Mouse (Mus musculus): ENCODE data around the gene Prr27. TPM values are rescaled to one million over a fixed set of nuclear protein-coding genes. Genes with fewer than 3 reads are reported as not detected.

Gene Prr27
- total and polyA plus RNA-seq, 3 experiments: not detected

DNA sequence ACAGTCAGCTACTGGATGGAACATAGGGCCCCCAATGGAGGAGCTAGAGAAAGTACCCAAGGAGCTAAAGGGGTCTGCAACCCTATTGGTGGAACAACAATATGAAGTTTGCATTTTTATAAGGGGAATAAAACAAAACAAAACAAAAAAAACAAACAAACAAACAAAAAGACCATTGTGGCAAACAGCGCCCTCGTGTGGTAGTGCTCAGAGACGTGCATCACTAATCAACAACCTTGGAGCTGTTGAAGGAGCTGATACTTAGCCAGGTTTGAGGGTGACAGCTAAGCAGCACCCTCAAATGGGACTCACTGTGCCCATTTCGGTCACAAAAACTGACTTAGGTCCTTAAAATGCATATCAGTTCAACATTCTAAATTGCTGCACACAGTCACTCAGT lies 45.9 kb downstream of the Prr27 start:
- Histone ChIP-seq H3K4me3 (ENCODE audit: control insufficient read depth in 1 of 2, insufficient read depth in 1 of 2, low read depth in 2 of 2, low read length in 2 of 2) (no peak overlapping the region), H3K9me3 (replicated peaks; ENCODE audit: insufficient read depth, low read length) (no peaks in the 10 kb centered on the region), H3K36me3 (ENCODE audit: control insufficient read depth in 1 of 2, insufficient read depth in 2 of 2, low read length in 2 of 2) (no peaks in the 10 kb centered on the region), H3K27me3 (ENCODE audit: control insufficient read depth in 1 of 2, insufficient read depth in 2 of 2, low read length in 2 of 2) (no peaks in the 10 kb centered on the region), H3K27ac (ENCODE audit: control insufficient read depth, low read depth, low read length) (no peak overlapping the region), H3K4me1 (ENCODE audit: control insufficient read depth in 1 of 2, insufficient read depth in 2 of 2, low read length in 2 of 2) (no peaks in the 10 kb centered on the region), H3K9ac (ENCODE audit: control insufficient read depth, low read depth, low read length, poor library complexity, severe bottlenecking) (no peak overlapping the region), H3K79me2 (ENCODE audit: control insufficient read depth, insufficient read depth, low read length, poor library complexity) (no peaks in the 10 kb centered on the region)
- TF ChIP-seq ETS1 (IDR thresholded peaks at IDR 0.05; ENCODE audit: low read depth, low read length): no peak
- no peak for TF ChIP-seq KAT2A (conservative IDR thresholded peaks at IDR 0.05; ENCODE audit: low read depth, low read length)
- no peak for TF ChIP-seq GABPA (IDR thresholded peaks at IDR 0.05; ENCODE audit: low read depth, low read length)
- no peak for TF ChIP-seq MAZ (IDR thresholded peaks at IDR 0.05; ENCODE audit: low read depth, low read length)
- TF ChIP-seq ELF1 (IDR thresholded peaks at IDR 0.05; ENCODE audit: low read depth, low read length): no peak
- TF ChIP-seq CTCF (IDR thresholded peaks at IDR 0.05 in 2 of 3, conservative IDR thresholded peaks at IDR 0.05 in 1 of 3; ENCODE audit: control insufficient read depth in 1 of 3, insufficient read depth in 1 of 3, low read depth in 2 of 3, low read length in 3 of 3, poor library complexity in 1 of 3, severe bottlenecking in 1 of 3): peak; percentile 38 to 56 (median 39); a peak in 5 of 6 replicates
- TF ChIP-seq SMC3 (IDR thresholded peaks at IDR 0.05; ENCODE audit: low read depth, low read length): peak; percentile 25
- no peak for TF ChIP-seq MEF2A (IDR thresholded peaks at IDR 0.05; ENCODE audit: extremely low read depth, insufficient replicate concordance, low read depth, low read length, poor library complexity, severe bottlenecking)
- TF ChIP-seq NELFE (IDR thresholded peaks at IDR 0.05; ENCODE audit: low read depth, low read length): no peak
- no peak for TF ChIP-seq USF1 (IDR thresholded peaks at IDR 0.05; ENCODE audit: low read depth, low read length)
- TF ChIP-seq MAX (IDR thresholded peaks at IDR 0.05; ENCODE audit: low read length): no peak
- TF ChIP-seq TAL1 (IDR thresholded peaks at IDR 0.05; ENCODE audit: low read length): no peak
- TF ChIP-seq UBTF (IDR thresholded peaks at IDR 0.05; ENCODE audit: borderline replicate concordance, insufficient read depth, low read depth, low read length): no peak
- DNase-seq (ENCODE audit: low read depth, low spot score): peak; percentile 4

GRCm38 (mm10) chr5:87884729-87885128 lies 59.2 kb downstream of the Prr27 start, which contains the start of gene Odam:
Gene Odam (plus strand): TSS chr5:87885029.
- TF ChIP-seq HCFC1 (IDR thresholded peaks at IDR 0.05; ENCODE audit: low read depth, low read length): no peak
- no peak for TF ChIP-seq TBP (IDR thresholded peaks at IDR 0.05; ENCODE audit: low read depth, low read length)
- TF ChIP-seq ZMIZ1 (IDR thresholded peaks at IDR 0.05; ENCODE audit: low read depth, low read length): no peak
- TF ChIP-seq GATA1 (IDR thresholded peaks at IDR 0.05; ENCODE audit: low read depth, low read length): no peak
- TF ChIP-seq GABPA (IDR thresholded peaks at IDR 0.05; ENCODE audit: low read depth, low read length): no peak
- no peak for TF ChIP-seq KAT2A (conservative IDR thresholded peaks at IDR 0.05; ENCODE audit: low read depth, low read length)
- Histone ChIP-seq H3K36me3 (ENCODE audit: control insufficient read depth in 1 of 2, insufficient read depth in 2 of 2, low read length in 2 of 2) (no peaks in the 10 kb centered on the region), H3K9me3 (replicated peaks; ENCODE audit: insufficient read depth, low read length) (no peaks in the 10 kb centered on the region), H3K4me3 (ENCODE audit: control insufficient read depth in 1 of 2, insufficient read depth in 1 of 2, low read depth in 2 of 2, low read length in 2 of 2) (no peak within 1 kb of the TSS), H3K27me3 (ENCODE audit: control insufficient read depth in 1 of 2, insufficient read depth in 2 of 2, low read length in 2 of 2) (no peaks in the 10 kb centered on the region), H3K4me1 (ENCODE audit: control insufficient read depth in 1 of 2, insufficient read depth in 2 of 2, low read length in 2 of 2) (no peaks in the 10 kb centered on the region), H3K27ac (ENCODE audit: control insufficient read depth, low read depth, low read length) (no peak within 1 kb of the TSS), H3K79me2 (ENCODE audit: control insufficient read depth, insufficient read depth, low read length, poor library complexity) (no peaks in the 10 kb centered on the region), H3K9ac (ENCODE audit: control insufficient read depth, low read depth, low read length, poor library complexity, severe bottlenecking) (no peak within 1 kb of the TSS)
- no peak for DNase-seq (ENCODE audit: low read depth, low spot score)

Other genes with a start within 250 kb of the Prr27 start
- gene Sult1e1, start 234.1 kb upstream of the Prr27 start, total RNA-seq (2012; rRNA removed): not detected in 2 replicates
- not detected for gene Sult1e1, start 234.1 kb upstream of the Prr27 start, polyA plus RNA-seq (2012; ENCODE audit: insufficient read depth in 1 of 2, insufficient read length in 2 of 2, low read depth in 1 of 2, low replicate concordance in 2 of 2, missing spikeins in 1 of 2)
- gene Csn1s1, start 159.5 kb upstream of the Prr27 start, total RNA-seq (2012; rRNA removed): not detected in 2 replicates
- gene Csn1s1, start 159.5 kb upstream of the Prr27 start, polyA plus RNA-seq (2012; ENCODE audit: insufficient read depth in 1 of 2, insufficient read length in 2 of 2, low read depth in 1 of 2, low replicate concordance in 2 of 2, missing spikeins in 1 of 2): not detected
- not detected in 2 replicates for gene Csn2, start 126.1 kb upstream of the Prr27 start, total RNA-seq (2012; rRNA removed)
- gene Csn2, start 126.1 kb upstream of the Prr27 start, polyA plus RNA-seq (2012; ENCODE audit: insufficient read depth in 1 of 2, insufficient read length in 2 of 2, low read depth in 1 of 2, low replicate concordance in 2 of 2, missing spikeins in 1 of 2): not detected
- gene Csn1s2a, start 51.1 kb upstream of the Prr27 start, total RNA-seq (2012; rRNA removed): not detected in 2 replicates
- gene Csn1s2a, start 51.1 kb upstream of the Prr27 start, polyA plus RNA-seq (2012; ENCODE audit: insufficient read depth in 1 of 2, insufficient read length in 2 of 2, low read depth in 1 of 2, low replicate concordance in 2 of 2, missing spikeins in 1 of 2): not detected
- not detected in 2 replicates for gene Csn1s2b, start 17.6 kb upstream of the Prr27 start, total RNA-seq (2012; rRNA removed)
- not detected for gene Csn1s2b, start 17.6 kb upstream of the Prr27 start, polyA plus RNA-seq (2012; ENCODE audit: insufficient read depth in 1 of 2, insufficient read length in 2 of 2, low read depth in 1 of 2, low replicate concordance in 2 of 2, missing spikeins in 1 of 2)
- not detected in 2 replicates for gene Odam, start 59.3 kb downstream of the Prr27 start, total RNA-seq (2012; rRNA removed)
- gene Odam, start 59.3 kb downstream of the Prr27 start, polyA plus RNA-seq (2012; ENCODE audit: insufficient read depth in 1 of 2, insufficient read length in 2 of 2, low read depth in 1 of 2, low replicate concordance in 2 of 2, missing spikeins in 1 of 2): not detected
- not detected in 2 replicates for gene Csn3, start 99.9 kb downstream of the Prr27 start, total RNA-seq (2012; rRNA removed)
- not detected for gene Csn3, start 99.9 kb downstream of the Prr27 start, polyA plus RNA-seq (2012; ENCODE audit: insufficient read depth in 1 of 2, insufficient read length in 2 of 2, low read depth in 1 of 2, low replicate concordance in 2 of 2, missing spikeins in 1 of 2)
- not detected in 2 replicates for gene 2310003L06Rik, start 143.8 kb downstream of the Prr27 start, total RNA-seq (2012; rRNA removed)
- gene 2310003L06Rik, start 143.8 kb downstream of the Prr27 start, polyA plus RNA-seq (2012; ENCODE audit: insufficient read depth in 1 of 2, insufficient read length in 2 of 2, low read depth in 1 of 2, low replicate concordance in 2 of 2, missing spikeins in 1 of 2): not detected
- gene Gm28434, start 143.8 kb downstream of the Prr27 start, total RNA-seq (2012; rRNA removed): not detected in 2 replicates
- not detected for gene Gm28434, start 143.8 kb downstream of the Prr27 start, polyA plus RNA-seq (2012; ENCODE audit: insufficient read depth in 1 of 2, insufficient read length in 2 of 2, low read depth in 1 of 2, low replicate concordance in 2 of 2, missing spikeins in 1 of 2)
- gene Cabs1, start 153.8 kb downstream of the Prr27 start, total RNA-seq (2012; rRNA removed): not detected in 2 replicates
- gene Cabs1, start 153.8 kb downstream of the Prr27 start, polyA plus RNA-seq (2012; ENCODE audit: insufficient read depth in 1 of 2, insufficient read length in 2 of 2, low read depth in 1 of 2, low replicate concordance in 2 of 2, missing spikeins in 1 of 2): not detected
- gene Smr3a, start 176.9 kb downstream of the Prr27 start, total RNA-seq (2012; rRNA removed): not detected in 2 replicates
- gene Smr3a, start 176.9 kb downstream of the Prr27 start, polyA plus RNA-seq (2012; ENCODE audit: insufficient read depth in 1 of 2, insufficient read length in 2 of 2, low read depth in 1 of 2, low replicate concordance in 2 of 2, missing spikeins in 1 of 2): not detected

Measured in MEL (cell line).